Mouse (Mus musculus) CH12.LX (cell line): ENCODE results near the gene Dgkh. TPM values are rescaled to one million over a fixed set of nuclear protein-coding genes. Genes with fewer than 3 reads are reported as not detected.
A peak's percentile ranks its signal among the peaks of the same experiment; 100 is the strongest.
"Not testable (repeated sequence)": the region's sequence is repeated elsewhere in the genome, so short reads cannot be mapped to it uniquely, and the experiment has no call there.

Experiments
- DNase-seq: peaks from one replicate; pipeline ENCODE4 v3.0.0-alpha.2; 2013; ENCODE audit errors: extremely low read depth
- H3K27ac ChIP-seq: 2 replicates; pipeline ENCODE4 v1.5.1; 2012; ENCODE audit warnings: low read depth, mild to moderate bottlenecking, control low read depth, moderate library complexity; ENCODE audit not compliant: insufficient read depth
- H3K27me3 ChIP-seq: replicated peaks from 2 replicates; pipeline ENCODE3; 2012; ENCODE audit warnings: inconsistent platforms
- H3K36me3 ChIP-seq, 2 experiments: replicated peaks in 1 of 2; 2 replicates each; pipeline versions ENCODE3 to v1.6.1; 2012; ENCODE audit warnings: inconsistent platforms in 1 of 2, low read length in 1 of 2, mild to moderate bottlenecking in 1 of 2, mixed read lengths in 1 of 2, moderate library complexity in 1 of 2; ENCODE audit not compliant: control insufficient read depth in 1 of 2, insufficient read depth in 1 of 2
- H3K4me1 ChIP-seq, 2 experiments: 2 replicates each; pipeline ENCODE4 v1.6.1; 2012; ENCODE audit warnings: inconsistent platforms in 1 of 2, moderate library complexity in 1 of 2; ENCODE audit not compliant: insufficient read depth in 2 of 2, control insufficient read depth in 1 of 2
- H3K4me2 ChIP-seq: 2 replicates; pipeline ENCODE4 v1.6.1; 2012; ENCODE audit warnings: low read depth, mild to moderate bottlenecking, control low read depth; ENCODE audit not compliant: poor library complexity, insufficient read depth, severe bottlenecking
- H3K4me3 ChIP-seq, 3 experiments: fragments of 150-350 bp in 1 of 3; sonication (generic) in 1 of 3; replicated peaks in 1 of 3; 2 replicates each; pipeline versions ENCODE3 to v1.5.1; 2011 to 2012; ENCODE audit warnings: low read depth in 2 of 3, low read length in 2 of 3, mild to moderate bottlenecking in 2 of 3, moderate library complexity in 2 of 3, control low read depth in 1 of 3, improper control_type of control experiment in 1 of 3, inconsistent platforms in 1 of 3, mixed read lengths in 1 of 3; ENCODE audit not compliant: poor library complexity in 1 of 3
- H3K79me2 ChIP-seq: replicated peaks from 2 replicates; pipeline ENCODE4 v1.6.1; 2012; ENCODE audit warnings: mild to moderate bottlenecking, moderate library complexity; ENCODE audit not compliant: control insufficient read depth, poor library complexity, insufficient read depth, severe bottlenecking; ENCODE audit errors: extremely low read depth
- H3K9ac ChIP-seq: 2 replicates; pipeline ENCODE4 v1.6.1; 2012; ENCODE audit warnings: low read depth, mild to moderate bottlenecking, control low read depth, moderate library complexity; ENCODE audit not compliant: insufficient read depth
- H3K9me3 ChIP-seq: replicated peaks from 2 replicates; pipeline ENCODE3; 2012; ENCODE audit warnings: low read length, inconsistent platforms, mixed read lengths
- BHLHE40 ChIP-seq: IDR thresholded peaks from 2 replicates; pipeline ENCODE4 v1.6.1; 2011; ENCODE audit warnings: mild to moderate bottlenecking, low read depth, low read length, improper control_type of control experiment
- CHD1 ChIP-seq: IDR thresholded peaks from 2 replicates; pipeline ENCODE4 v1.6.1; 2012; ENCODE audit warnings: low read depth, low read length, improper control_type of control experiment, inconsistent platforms
- CHD2 ChIP-seq: IDR thresholded peaks from 2 replicates; pipeline ENCODE4 v1.6.1; 2011; ENCODE audit warnings: low read length, improper control_type of control experiment
- CTCF ChIP-seq, 2 experiments: IDR thresholded peaks in 1 of 2; conservative IDR thresholded peaks in 1 of 2; 2 replicates each; pipeline ENCODE4 v1.5.1; 2011 to 2012; ENCODE audit warnings: low read depth in 2 of 2, low read length in 2 of 2, improper control_type of control experiment in 1 of 2, inconsistent platforms in 1 of 2, mild to moderate bottlenecking in 1 of 2, moderate library complexity in 1 of 2
- ELF1 ChIP-seq: IDR thresholded peaks from 2 replicates; pipeline ENCODE4 v1.6.1; 2014; ENCODE audit warnings: low read depth, mild to moderate bottlenecking, inconsistent platforms, low read length, improper control_type of control experiment
- ETS1 ChIP-seq: conservative IDR thresholded peaks from 2 replicates; pipeline ENCODE4 v1.6.1; 2012; ENCODE audit warnings: low read depth, mild to moderate bottlenecking, inconsistent platforms, low read length, improper control_type of control experiment, moderate library complexity
- MAFK ChIP-seq: IDR thresholded peaks from 2 replicates; pipeline ENCODE4 v1.6.1; 2011; ENCODE audit warnings: low read length, improper control_type of control experiment; ENCODE audit not compliant: insufficient replicate concordance
- MAZ ChIP-seq: IDR thresholded peaks from 2 replicates; pipeline ENCODE4 v1.6.1; 2012; ENCODE audit warnings: low read depth, mild to moderate bottlenecking, inconsistent platforms, low read length, improper control_type of control experiment, moderate library complexity
- MEF2A ChIP-seq: IDR thresholded peaks from 2 replicates; pipeline ENCODE4 v1.6.1; 2014; ENCODE audit warnings: low read depth, mild to moderate bottlenecking, inconsistent platforms, low read length, improper control_type of control experiment, borderline replicate concordance
- MYC ChIP-seq: IDR thresholded peaks from 2 replicates; pipeline ENCODE4 v1.6.1; 2011; ENCODE audit warnings: low read depth, mild to moderate bottlenecking, improper control_type of control experiment, low read length
- PAX5 ChIP-seq: IDR thresholded peaks from 2 replicates; pipeline ENCODE4 v1.6.1; 2012; ENCODE audit warnings: low read length, inconsistent platforms, mixed read lengths
- RAD21 ChIP-seq: IDR thresholded peaks from 2 replicates; pipeline ENCODE4 v1.6.1; 2011; ENCODE audit warnings: low read depth, mild to moderate bottlenecking, low read length, improper control_type of control experiment, moderate library complexity
- RCOR1 ChIP-seq: conservative IDR thresholded peaks from 2 replicates; pipeline ENCODE4 v1.6.1; 2012; ENCODE audit warnings: low read depth, mild to moderate bottlenecking, inconsistent platforms, low read length, improper control_type of control experiment
- TCF12 ChIP-seq: IDR thresholded peaks from 2 replicates; pipeline ENCODE4 v1.6.1; 2014; ENCODE audit warnings: low read depth, mild to moderate bottlenecking, inconsistent platforms, low read length, improper control_type of control experiment
- UBTF ChIP-seq: IDR thresholded peaks from 2 replicates; pipeline ENCODE4 v1.6.1; 2012; ENCODE audit warnings: low read depth, mild to moderate bottlenecking, inconsistent platforms, low read length, improper control_type of control experiment, moderate library complexity
- USF2 ChIP-seq: conservative IDR thresholded peaks from 2 replicates; pipeline ENCODE4 v1.6.1; 2011; ENCODE audit warnings: low read depth, low read length, improper control_type of control experiment
- ZC3H11A ChIP-seq: IDR thresholded peaks from 2 replicates; pipeline ENCODE4 v1.6.1; 2012; ENCODE audit warnings: low read depth, mild to moderate bottlenecking, inconsistent platforms, low read length, improper control_type of control experiment
- ZMIZ1 ChIP-seq: IDR thresholded peaks from 2 replicates; pipeline ENCODE4 v1.6.1; 2012; ENCODE audit warnings: low read depth, mild to moderate bottlenecking, inconsistent platforms, low read length, improper control_type of control experiment
- ZNF384 ChIP-seq: IDR thresholded peaks from 2 replicates; pipeline ENCODE4 v1.6.1; 2012; ENCODE audit warnings: low read depth, low read length, improper control_type of control experiment, inconsistent platforms
- dilution Hi-C: fragments of 300-500 bp; cut with MboI; formaldehyde crosslinking; loops from 2 replicates; pipeline ENCODE4 v1.14.3; 2020; ENCODE audit warnings: low sequenced_read_pairs; ENCODE audit not compliant: extremely low pct_unique_long_range_greater_than_20kb, extremely low pct_ligation_motif_present
- in situ Hi-C: fragments of 300-500 bp; cut with MboI; formaldehyde crosslinking; loops from 3 replicates; pipeline ENCODE4 v1.14.3; 2019; ENCODE audit warnings: low sequenced_read_pairs, low pct_ligation_motif_present, low pct_unique_long_range_greater_than_20kb, mixed read lengths
- polyA plus RNA-seq: library from polyadenylated mRNA; unstranded; fragments of >175 nt; gene quantifications from 2 replicates; pipeline ENCODE4 v1.2.1, GENCODE M21; 2012; ENCODE audit warnings: low read depth; ENCODE audit not compliant: insufficient read length
- total RNA-seq, 2 experiments: library from RNA; depleted of rRNA; stranded (reverse); fragments of 300-350 nt in 1 of 2; fragments of >200 nt in 1 of 2; gene quantifications; 2 replicates each; pipeline ENCODE4 v1.2.3; 2012 to 2014

Dgkh gene
- total and polyA plus RNA-seq, 3 experiments, result 0.83 to 3.3 (median 2.4) TPM

- DNase-seq, result no peak
- no peak overlapping the region; the same call in 1 of the 2 replicates for H3K9ac ChIP-seq
Measured at GRCm38 (mm10) chr14:78724414-78725306, 7.9 kb downstream of the Dgkh start.

DNA sequence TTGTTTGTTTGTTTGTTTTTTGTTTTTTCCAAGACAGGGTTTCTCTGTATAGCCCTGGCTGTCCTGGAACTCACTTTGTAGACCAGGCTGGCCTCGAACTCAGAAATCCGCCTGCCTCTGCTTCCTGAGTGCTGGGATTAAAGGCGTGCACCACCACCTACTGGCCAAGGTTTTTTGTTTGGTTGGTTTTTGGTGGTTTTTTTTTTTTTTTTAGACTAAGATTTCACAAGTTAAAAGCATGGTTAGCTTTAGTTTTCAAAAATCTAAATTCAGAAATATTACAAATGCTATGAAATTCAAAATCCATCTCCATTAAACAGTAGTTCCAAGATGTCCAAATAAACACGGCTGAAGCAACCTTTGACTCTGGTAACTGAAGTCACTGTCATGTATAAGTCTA, 8.9 kb downstream of the Dgkh start:
- DNase-seq, H3K9ac ChIP-seq, H3K4me2 ChIP-seq, H3K4me1 ChIP-seq, dilution Hi-C loops, H3K4me3 ChIP-seq, H3K27ac ChIP-seq, in situ Hi-C loops, H3K27me3 ChIP-seq, H3K36me3 ChIP-seq, H3K9me3 ChIP-seq, H3K79me2 ChIP-seq: not testable (repeated sequence)
- TF ChIP-seq RAD21 (peak; percentile 13), ZNF384 (peak; percentile 80), CTCF (conservative IDR thresholded peaks at IDR 0.05 in 1 of 2, IDR thresholded peaks at IDR 0.05 in 1 of 2; ENCODE audit: low read depth in 2 of 2, low read length in 2 of 2) (peak in 1 of 2 experiments; percentile 27; a peak in 2 of 4 replicates)

More at GRCm38 (mm10) chr14:78724414-78725306, 7.9 kb downstream of the Dgkh start:
- no peaks in the 10 kb centered on the region for H3K9me3 ChIP-seq
- TF ChIP-seq CHD1 (no peak), MAFK (no peak), TCF12 (no peak), RAD21 (no peak), RCOR1 (no peak), MEF2A (no peak), ETS1 (no peak), CHD2 (no peak), CTCF (conservative IDR thresholded peaks at IDR 0.05 in 1 of 2, IDR thresholded peaks at IDR 0.05 in 1 of 2; ENCODE audit: low read depth in 2 of 2, low read length in 2 of 2) (no peak), ZNF384 (no peak), UBTF (no peak), ZMIZ1 (no peak), USF2 (no peak), PAX5 (no peak), ZC3H11A (no peak), MYC (no peak), MAZ (no peak), BHLHE40 (no peak), ELF1 (no peak)
- H3K27ac ChIP-seq, result no peak overlapping the region
- no peaks in the 10 kb centered on the region for H3K27me3 ChIP-seq
- H3K4me3 ChIP-seq, result peak overlapping the region in 1 of 3 experiments; percentile 53
- in situ Hi-C loops (no loop called here), dilution Hi-C loops (no loop called here)
- no peaks in the 10 kb centered on the region; a peak in 1 of 4 replicates for H3K4me1 ChIP-seq
- peaks cover 0 to 9% of the 10 kb centered on the region in 2 experiments for H3K36me3 ChIP-seq
- H3K79me2 ChIP-seq, result no peaks in the 10 kb centered on the region
- peak overlapping the region; percentile 52; the same call in 1 of the 2 replicates for H3K4me2 ChIP-seq
